Mouse (Mus musculus): ENCODE data around the gene Arhgef3.

The Arhgef3 gene

GRCm38 (mm10) chr14:27115275-27115660 is 569 bp downstream of the Arhgef3 start:
- peak; percentile 26 for DNase-seq (ENCODE audit: low spot score)

DNA sequence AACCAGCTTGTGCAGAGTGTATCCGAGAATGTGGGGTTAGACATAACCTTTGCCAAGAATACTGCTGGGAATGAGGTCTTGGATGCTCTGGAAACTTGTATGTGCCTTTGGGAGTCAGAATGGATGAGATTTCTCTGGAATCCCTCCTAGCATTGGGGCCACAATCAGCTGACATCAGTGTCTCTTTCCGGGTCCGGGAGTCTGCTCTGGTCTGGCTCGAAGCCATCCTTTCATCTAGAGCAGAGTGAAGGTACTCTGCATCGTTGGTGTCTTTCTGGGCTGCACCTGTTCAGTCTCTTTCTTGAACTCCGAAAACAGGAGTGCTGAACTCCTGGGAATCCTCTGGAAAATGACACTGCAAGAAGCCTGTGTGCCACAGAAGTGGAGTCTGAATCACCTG is 1.3 kb downstream of the Arhgef3 start:
- no peak for DNase-seq (ENCODE audit: low spot score)

- DNase-seq (ENCODE audit: low spot score): no peak
These were observed 2.0 kb downstream of the Arhgef3 start for GRCm38 (mm10) chr14:27116577-27117165.

DNA sequence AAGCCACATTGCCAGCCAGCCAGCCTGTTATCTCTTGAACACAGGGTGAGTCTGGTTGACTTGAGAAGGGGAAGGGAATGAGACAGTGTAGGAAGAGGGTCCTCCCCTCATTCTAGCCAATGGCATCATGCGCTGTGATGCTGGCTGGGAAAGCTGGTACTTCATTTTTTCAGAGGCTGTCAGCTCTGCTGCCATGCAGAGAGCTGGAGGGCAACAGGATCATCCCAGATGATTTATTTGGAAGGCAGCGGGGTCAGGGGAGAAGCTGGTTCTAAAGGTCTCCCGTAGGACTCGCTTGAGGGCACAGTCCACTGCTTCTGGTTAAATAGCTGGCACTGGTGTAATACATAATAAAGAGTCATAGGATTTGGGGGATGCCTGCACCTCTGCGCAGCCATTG is 3.8 kb downstream of the Arhgef3 start:
- no peak for DNase-seq (ENCODE audit: low spot score)

- DNase-seq (ENCODE audit: low spot score): no peak
These were observed 7.9 kb downstream of the Arhgef3 start for GRCm38 (mm10) chr14:27122646-27123045.

DNA sequence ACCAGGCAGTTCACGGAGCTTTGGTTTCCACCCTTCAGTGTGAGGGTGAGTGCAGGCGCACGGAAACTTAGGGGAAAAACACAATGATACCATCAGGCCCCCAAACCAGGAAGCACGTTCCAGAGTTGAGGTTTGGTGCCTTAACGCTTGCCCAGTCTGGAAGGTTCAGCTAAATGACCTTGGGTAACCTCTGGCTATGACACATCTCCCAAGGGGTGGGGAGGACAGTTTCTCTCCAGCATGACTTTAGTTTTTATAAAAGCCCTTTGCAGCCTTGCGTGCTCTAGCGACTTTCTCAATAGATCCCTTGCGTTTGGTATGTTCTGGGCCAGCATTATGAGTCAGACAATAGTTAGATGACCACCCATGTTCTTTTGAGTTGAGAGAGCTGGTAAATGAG is 8.8 kb downstream of the Arhgef3 start:
- no peak for DNase-seq (ENCODE audit: low spot score)

DNA sequence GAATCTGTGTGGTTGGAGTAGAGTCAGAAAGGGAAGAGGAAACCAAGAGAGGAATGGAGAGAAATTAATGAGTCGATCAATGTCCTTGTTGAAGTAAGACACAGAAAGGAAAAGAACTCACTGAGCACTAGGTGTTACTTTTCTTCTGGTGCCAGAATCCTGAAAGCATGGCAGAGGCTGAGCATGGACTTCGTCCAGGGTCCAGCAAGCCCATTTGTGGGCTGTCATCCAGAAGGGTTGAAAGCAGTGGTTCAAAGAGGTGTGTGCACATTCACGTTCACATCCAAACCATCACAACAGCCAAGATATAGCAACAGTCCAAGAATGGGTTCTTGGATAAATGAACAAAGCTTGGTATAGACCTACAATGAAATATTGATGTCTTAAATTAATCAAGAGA is 15.3 kb downstream of the Arhgef3 start:
- no peak for DNase-seq (ENCODE audit: low spot score)

GRCm38 (mm10) chr14:27130676-27131075 is 16.0 kb downstream of the Arhgef3 start:
- DNase-seq (ENCODE audit: low spot score): no peak

DNA sequence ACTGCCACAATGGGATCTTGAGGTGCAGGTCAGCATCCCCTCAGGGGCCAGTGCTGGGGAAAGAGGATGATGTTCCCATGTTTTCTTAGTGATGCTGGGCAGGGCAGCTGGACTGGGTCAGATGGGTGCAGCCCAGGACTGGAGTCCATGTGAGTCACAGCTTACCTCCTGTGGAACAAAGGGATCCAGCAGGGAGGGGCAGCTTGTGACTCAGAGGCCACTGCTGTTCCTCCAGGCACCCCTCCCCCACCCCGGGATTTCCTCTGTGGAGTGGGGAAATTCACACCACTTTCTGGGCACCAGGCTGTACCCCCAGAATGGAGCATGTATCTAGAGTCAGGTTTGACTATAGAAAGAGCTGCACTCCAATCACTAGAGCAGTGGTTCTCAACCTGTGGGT is 16.8 kb downstream of the Arhgef3 start:
- no peak for DNase-seq (ENCODE audit: low spot score)

DNA sequence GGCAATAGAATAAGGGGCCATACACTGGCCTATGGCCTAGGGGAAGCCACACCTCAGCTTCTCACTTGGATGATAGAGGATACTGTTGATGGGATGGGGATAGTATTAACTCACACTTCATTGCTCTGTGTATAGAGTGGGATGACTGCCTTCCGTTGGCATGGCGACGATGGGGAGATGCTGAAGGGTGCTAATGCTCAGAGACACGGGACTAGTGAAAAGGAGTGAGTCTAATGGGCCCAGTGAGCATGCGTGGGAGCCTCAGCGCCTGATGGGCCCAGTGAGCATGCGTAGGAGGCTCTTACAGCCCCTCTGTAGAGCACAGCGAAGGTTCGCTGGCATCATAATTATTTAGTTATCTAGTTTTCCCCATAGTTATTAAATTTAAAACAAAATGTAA is 24.2 kb downstream of the Arhgef3 start:
- DNase-seq (ENCODE audit: low spot score): no peak

- DNase-seq (ENCODE audit: low spot score): no peak
These were observed 25.3 kb downstream of the Arhgef3 start for GRCm38 (mm10) chr14:27139968-27140367.

DNA sequence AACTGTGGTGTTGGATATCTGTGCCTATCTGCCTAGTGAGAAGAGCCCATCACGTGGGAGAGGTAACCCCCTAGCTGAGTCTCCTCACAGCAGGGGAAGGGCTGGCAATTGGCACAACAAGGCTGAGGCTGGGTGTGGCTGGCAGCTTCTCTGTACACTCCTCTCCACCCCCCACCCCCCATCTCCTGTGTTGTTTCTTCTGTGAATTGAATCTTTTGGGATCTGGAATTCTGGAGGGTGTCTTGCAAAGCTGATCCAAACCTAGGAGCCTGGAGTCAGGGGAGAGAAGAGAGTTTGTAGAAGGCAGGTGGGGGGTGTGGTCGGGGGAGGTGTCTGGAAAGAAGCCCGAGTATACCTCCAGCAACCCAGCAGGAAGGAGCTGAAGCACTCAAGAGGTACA is 26.8 kb downstream of the Arhgef3 start:
- no peak for DNase-seq (ENCODE audit: low spot score)

GRCm38 (mm10) chr14:27142680-27143079 is 28.0 kb downstream of the Arhgef3 start:
- no peak for DNase-seq (ENCODE audit: low spot score)

DNA sequence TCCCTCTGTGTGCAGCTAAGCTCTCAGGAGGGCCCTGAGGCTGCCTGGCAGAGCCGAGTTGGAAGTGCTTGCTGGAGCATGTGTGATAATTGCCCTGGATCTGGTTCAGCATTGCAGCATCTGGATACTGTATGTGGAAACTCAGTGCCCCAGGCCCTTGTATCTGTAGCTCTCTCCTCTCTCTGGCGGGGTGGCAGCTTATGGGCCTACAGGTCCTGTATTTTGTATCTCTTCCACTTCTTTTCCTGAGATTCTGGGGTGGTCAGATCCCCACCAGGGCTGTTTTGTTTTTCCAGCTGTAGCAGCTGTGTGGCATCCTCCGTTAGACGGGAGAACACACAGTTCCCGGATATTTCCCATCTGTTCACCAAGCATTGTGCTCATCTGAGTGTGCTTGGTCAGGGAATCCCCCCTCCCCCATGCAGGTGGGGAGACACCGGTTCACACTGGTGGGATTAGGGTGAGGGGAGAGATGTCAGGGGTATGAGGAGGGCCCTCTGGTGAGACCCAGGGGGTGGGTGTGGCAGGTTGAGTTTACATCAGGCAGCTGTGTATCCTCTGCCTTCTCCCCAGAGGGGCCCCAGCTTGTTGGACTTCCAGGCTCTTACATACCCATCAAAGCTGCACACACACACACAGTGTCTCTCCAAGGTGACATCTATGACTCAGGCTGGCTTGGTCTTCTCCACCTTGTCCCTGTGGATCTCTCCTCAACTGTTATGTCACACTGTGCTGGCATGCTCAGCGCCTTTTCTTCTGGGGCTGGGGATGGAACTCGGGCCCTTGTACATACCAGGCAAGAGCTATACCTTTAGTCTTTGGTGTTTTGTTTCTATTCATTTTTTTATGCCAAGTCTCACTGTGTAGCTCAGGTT is 30.7 kb downstream of the Arhgef3 start:
- DNase-seq (ENCODE audit: low spot score): no peak

DNA sequence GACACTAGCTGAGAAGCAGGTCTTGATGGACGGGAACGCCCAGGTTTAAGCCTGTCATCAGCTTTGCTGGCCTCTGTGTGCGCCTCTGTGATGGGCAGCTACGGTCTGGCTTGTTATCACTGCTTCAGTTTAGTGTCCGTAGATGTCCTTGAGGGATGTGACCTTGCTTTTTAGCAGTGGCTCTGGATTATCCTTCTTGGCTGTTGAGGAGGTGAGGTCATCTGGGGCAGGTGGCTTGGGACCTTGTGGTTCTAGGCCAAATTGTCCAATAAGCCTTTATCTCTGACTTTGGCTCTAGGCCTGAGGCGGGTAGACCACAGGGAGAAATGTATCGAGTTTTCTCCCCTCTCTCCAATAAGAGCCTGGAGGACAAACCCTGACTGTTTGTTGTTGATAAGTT is 33.0 kb downstream of the Arhgef3 start:
- DNase-seq (ENCODE audit: low spot score): no peak

- no peak for DNase-seq (ENCODE audit: low spot score)
These were observed 34.7 kb downstream of the Arhgef3 start for GRCm38 (mm10) chr14:27149401-27149800.

- DNase-seq (ENCODE audit: low spot score): no peak
These were observed 35.4 kb downstream of the Arhgef3 start for GRCm38 (mm10) chr14:27150011-27150640.

DNA sequence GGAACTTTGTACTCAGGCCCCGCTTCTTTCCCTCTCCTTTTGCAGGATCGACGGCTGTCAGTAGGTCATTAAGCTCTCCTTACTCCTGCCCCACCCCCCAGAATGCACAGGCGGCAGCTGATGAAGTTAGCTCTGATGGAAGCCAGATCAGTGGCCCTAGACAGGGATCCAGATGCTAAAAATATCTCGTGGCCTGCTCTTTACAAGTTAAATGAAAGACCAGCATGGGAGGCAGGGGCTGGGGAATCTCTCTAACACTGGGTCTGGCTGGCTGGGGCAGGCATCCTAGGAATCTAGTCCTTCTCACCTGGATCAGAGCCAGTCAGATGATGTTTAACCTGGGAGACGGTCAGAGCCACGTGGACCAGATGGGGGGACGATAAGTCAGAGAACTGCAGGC is 36.7 kb downstream of the Arhgef3 start:
- no peak for DNase-seq (ENCODE audit: low spot score)

GRCm38 (mm10) chr14:27155088-27155487 is 40.4 kb downstream of the Arhgef3 start:
- DNase-seq (ENCODE audit: low spot score): no peak

DNA sequence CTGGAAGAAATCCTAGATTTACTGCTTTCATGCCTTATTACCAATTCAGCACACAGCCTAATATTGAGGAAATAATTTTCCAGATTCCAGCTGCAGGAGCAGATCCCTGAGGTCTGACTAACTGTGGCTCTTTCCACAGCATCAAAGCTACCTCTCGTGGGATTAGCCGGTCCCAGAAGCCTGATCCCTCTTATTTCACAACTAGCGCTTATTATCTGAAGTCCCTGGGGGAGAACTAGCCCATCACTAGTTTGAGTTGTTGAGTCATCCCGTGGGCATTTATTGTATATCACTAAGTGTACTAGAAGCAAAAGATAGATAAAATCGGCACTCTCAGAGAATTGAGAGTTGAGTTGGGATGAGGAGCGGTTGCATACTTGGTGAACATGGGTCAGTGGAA is 41.3 kb downstream of the Arhgef3 start:
- no peak for DNase-seq (ENCODE audit: low spot score)

DNA sequence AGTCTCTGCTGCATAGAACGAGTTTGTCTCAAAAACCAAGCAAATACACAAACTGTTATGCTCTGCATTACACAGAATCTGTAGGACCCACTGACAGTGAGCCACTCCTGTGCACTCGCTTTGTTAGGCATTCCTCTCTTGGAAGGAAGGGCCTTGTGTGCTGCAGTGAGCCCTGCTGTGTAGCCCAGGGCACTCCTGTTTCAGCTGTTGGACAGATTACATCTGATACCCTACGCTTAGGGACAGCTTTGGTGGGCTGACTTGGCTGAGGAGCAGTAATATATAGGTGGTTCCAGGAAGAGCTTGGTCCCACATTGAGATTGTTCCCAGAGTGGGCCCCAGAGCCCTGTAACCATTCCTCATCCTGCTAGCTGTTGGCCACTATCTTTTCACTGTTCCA is 43.4 kb downstream of the Arhgef3 start:
- no peak for DNase-seq (ENCODE audit: low spot score)

DNA sequence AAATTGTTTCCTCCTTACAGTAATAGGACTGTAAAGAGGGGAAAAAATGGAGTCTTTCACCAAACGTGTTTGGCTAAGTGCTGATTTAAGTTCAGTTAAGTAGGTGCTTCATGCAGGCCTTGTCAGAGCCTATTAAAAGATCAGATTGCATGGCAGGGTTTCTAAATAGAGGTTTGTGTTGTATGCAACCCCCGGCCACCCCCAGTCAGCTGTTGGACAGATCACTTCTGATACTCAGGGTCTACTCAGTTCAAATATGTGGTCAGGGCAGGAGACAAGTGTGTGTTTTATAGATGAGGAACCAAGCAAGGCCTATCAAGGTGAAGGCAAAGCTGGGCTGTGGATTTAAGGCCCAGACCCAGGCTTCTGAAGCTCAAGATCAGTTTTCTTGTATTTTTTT is 44.1 kb downstream of the Arhgef3 start:
- DNase-seq (ENCODE audit: low spot score): no peak

GRCm38 (mm10) chr14:27160762-27161161 is 46.1 kb downstream of the Arhgef3 start:
- DNase-seq (ENCODE audit: low spot score): no peak

Measured in ovary, postnatal 36 days (tissue).